Mouse (Mus musculus) G1E (cell line): ENCODE data around the gene Krt33b.

Experiments
- CTCF ChIP-seq: IDR thresholded peaks from 2 replicates; pipeline ENCODE4 v1.5.1; 2012; ENCODE audit warnings: low read depth, low read length, inconsistent platforms, mixed read lengths
- POLR2AphosphoS5 ChIP-seq: IDR thresholded peaks from 2 replicates; pipeline ENCODE4 v1.6.1; 2012; ENCODE audit warnings: low read depth, low read length, inconsistent platforms; ENCODE audit not compliant: insufficient replicate concordance

DNA sequence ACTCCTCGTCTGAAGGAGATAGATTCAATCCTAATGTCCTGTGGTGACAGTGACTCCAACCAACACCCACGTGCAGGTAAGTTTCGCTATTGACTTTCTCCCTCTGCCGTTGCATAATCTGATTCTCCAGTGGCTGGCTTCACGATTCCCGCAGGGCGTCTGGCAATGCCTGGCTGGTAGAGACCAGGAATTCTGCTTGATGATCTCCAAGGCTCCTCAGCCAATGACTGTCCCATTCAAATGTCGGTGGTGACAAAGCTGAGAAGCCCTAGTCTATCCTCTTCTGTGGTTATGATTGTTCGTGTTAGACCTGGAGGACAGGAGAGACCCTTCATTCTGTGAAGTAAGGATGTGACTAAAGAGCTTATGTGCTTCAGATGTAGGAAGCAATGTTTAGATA is 46.9 kb downstream of the Krt33b start:
- TF ChIP-seq CTCF, result no peak
- no peak for TF ChIP-seq POLR2AphosphoS5
